Mouse (Mus musculus) midbrain, embryonic 15.5 days (tissue): ENCODE results near the gene Ifi205. TPM values are rescaled to one million over a fixed set of nuclear protein-coding genes. Genes with fewer than 3 reads are reported as not detected.

Experiments
- polyA plus RNA-seq: library from polyadenylated mRNA; unstranded; fragments of >200 nt; fragmentation: Nextera tagmentation; extraction: Ambion mirVana; gene quantifications from 2 replicates; pipeline ENCODE4 v1.2.1, GENCODE M21; 2015

Ifi205 gene
- polyA plus RNA-seq, 1 experiment from 2014 or later: 0.17 TPM

Other genes with a start within 250 kb of the Ifi205 start
- gene Ifi211, start 118.8 kb downstream of the Ifi205 start, polyA plus RNA-seq: 0.39 and 0.70 TPM in 2 replicates
- 0.76 and 0.79 TPM in 2 replicates for gene Mndal, start 89.3 kb downstream of the Ifi205 start, polyA plus RNA-seq
- 0.46 and 0.68 TPM in 2 replicates for gene Ifi203, start 89.1 kb downstream of the Ifi205 start, polyA plus RNA-seq
- not detected in 2 replicates for gene Ifi202b, start 49.1 kb downstream of the Ifi205 start, polyA plus RNA-seq
- not detected in 2 replicates for gene Olfr433, start 8.9 kb upstream of the Ifi205 start, polyA plus RNA-seq
- not detected in 2 replicates for gene Olfr432, start 17.4 kb upstream of the Ifi205 start, polyA plus RNA-seq
- not detected in 2 replicates for gene Olfr430, start 34.8 kb upstream of the Ifi205 start, polyA plus RNA-seq
- not detected in 2 replicates for gene Olfr429, start 52.5 kb upstream of the Ifi205 start, polyA plus RNA-seq
- gene Olfr427, start 65.1 kb upstream of the Ifi205 start, polyA plus RNA-seq: not detected in 2 replicates
- gene Olfr231, start 89.4 kb upstream of the Ifi205 start, polyA plus RNA-seq: not detected in 2 replicates
- not detected in 2 replicates for gene Olfr424, start 99.7 kb upstream of the Ifi205 start, polyA plus RNA-seq
- not detected in 2 replicates for gene Olfr420, start 123.8 kb upstream of the Ifi205 start, polyA plus RNA-seq
- gene Spta1, start 141.0 kb upstream of the Ifi205 start, polyA plus RNA-seq: 0.13 and 0.18 TPM in 2 replicates
- not detected in 2 replicates for gene Olfr419, start 220.3 kb upstream of the Ifi205 start, polyA plus RNA-seq